Mouse (Mus musculus) liver, postnatal 0 days (tissue): ENCODE data around the gene Mef2a.

Source experiments
- CTCF ChIP-seq: sonication (generic); IDR thresholded peaks from 2 replicates; pipeline ENCODE4 v1.5.1; 2016; ENCODE audit warnings: antibody characterized with exemption, low read depth
- EP300 ChIP-seq: IDR thresholded peaks from 2 replicates; pipeline ENCODE4 v1.6.1; 2016; ENCODE audit warnings: antibody characterized with exemption, low read depth, mild to moderate bottlenecking

DNA sequence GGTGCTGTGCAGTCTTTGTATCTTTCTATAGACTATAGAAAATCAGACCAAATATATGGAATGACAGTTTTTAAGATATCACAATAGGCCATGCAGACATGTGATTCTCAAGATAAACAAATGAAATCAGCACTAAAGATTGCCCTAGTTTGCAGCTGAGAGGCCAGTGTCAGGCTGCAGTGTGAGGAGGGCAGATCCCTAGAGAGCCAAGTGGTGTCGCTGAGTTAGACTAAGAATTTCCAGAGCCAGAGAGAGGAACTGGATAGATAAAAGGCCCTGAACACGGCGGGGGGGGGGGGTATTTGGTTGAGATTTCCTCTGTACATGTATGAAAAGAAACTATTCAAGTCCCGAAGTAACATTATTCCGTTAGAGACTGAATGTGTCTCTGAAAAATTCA, 28.7 kb upstream of the Mef2a start:
- TF ChIP-seq CTCF (no peak), EP300 (no peak)
